Mouse (Mus musculus) liver, postnatal 0 days (tissue): ENCODE data around the gene Brms1l. TPM values are rescaled to one million over a fixed set of nuclear protein-coding genes. Genes with fewer than 3 reads are reported as not detected.

Experiments
- ATAC-seq: fragments of 200-750 bp; cut with Nextera tagmentation; 2 replicates; pipeline ENCODE4 v1.8.0; 2017; ENCODE audit warnings: mild to moderate bottlenecking, moderate library complexity
- DNase-seq: peaks from one replicate; pipeline ENCODE4 v3.0.0-alpha.2; 2016
- H3K27ac ChIP-seq: fragments of 300-500 bp; sonication (generic); 2 replicates; pipeline ENCODE4 v1.5.1; 2014; ENCODE audit warnings: antibody characterized with exemption, moderate library complexity, mild to moderate bottlenecking, low read depth
- H3K27me3 ChIP-seq: fragments of 300-500 bp; sonication (generic); 2 replicates; pipeline ENCODE4 v1.6.1; 2014; ENCODE audit warnings: low read length, control low read depth, mixed read lengths; ENCODE audit not compliant: insufficient read depth
- H3K36me3 ChIP-seq: fragments of 300-500 bp; sonication (generic); replicated peaks from 2 replicates; pipeline ENCODE4 v1.6.1; 2014; ENCODE audit warnings: mild to moderate bottlenecking, control low read depth, low read length, moderate library complexity, mixed read lengths; ENCODE audit not compliant: insufficient read depth
- H3K4me1 ChIP-seq: fragments of 300-500 bp; sonication (generic); 2 replicates; pipeline ENCODE4 v1.6.1; 2014; ENCODE audit warnings: antibody characterized with exemption, mild to moderate bottlenecking, control low read depth; ENCODE audit not compliant: insufficient read depth
- H3K4me2 ChIP-seq: fragments of 300-500 bp; sonication (generic); 2 replicates; pipeline ENCODE4 v1.6.1; 2014; ENCODE audit warnings: low read depth, mild to moderate bottlenecking, low read length, moderate library complexity, mixed read lengths
- H3K4me3 ChIP-seq: fragments of 300-500 bp; sonication (generic); 2 replicates; pipeline ENCODE4 v1.5.1; 2014; ENCODE audit warnings: low read depth, low read length
- H3K9ac ChIP-seq: fragments of 300-500 bp; sonication (generic); replicated peaks from 2 replicates; pipeline ENCODE4 v1.6.1; 2014; ENCODE audit warnings: mild to moderate bottlenecking, moderate library complexity
- H3K9me3 ChIP-seq: fragments of 300-500 bp; sonication (generic); 2 replicates; pipeline ENCODE4 v1.6.1; 2016; ENCODE audit warnings: mild to moderate bottlenecking, control low read depth, low read length, mixed read lengths
- CTCF ChIP-seq: sonication (generic); IDR thresholded peaks from 2 replicates; pipeline ENCODE4 v1.5.1; 2016; ENCODE audit warnings: antibody characterized with exemption, low read depth
- EP300 ChIP-seq: IDR thresholded peaks from 2 replicates; pipeline ENCODE4 v1.6.1; 2016; ENCODE audit warnings: antibody characterized with exemption, low read depth, mild to moderate bottlenecking
- WGBS: fragments of 180-500 bp; shearing (Covaris S2); extraction: QIAGEN DNeasy Blood & Tissue Kit; methylation state at CpG from one replicate; pipeline ENCODE4 v1.1.7; 2014; ENCODE audit not compliant: insufficient replicate concordance; 5-methylcytosine and 5-hydroxymethylcytosine counted together
- microRNA-seq: library from miRNA; unstranded; fragments of <30 nt; microRNA quantifications from one replicate; pipeline ENCODE4, GENCODE M21; 2016
- polyA plus RNA-seq: library from polyadenylated mRNA; unstranded; fragments of >200 nt; fragmentation: Nextera tagmentation; extraction: Ambion mirVana; gene quantifications from 2 replicates; pipeline ENCODE4 v1.2.1, GENCODE M21; 2015

Gene Brms1l
- polyA plus RNA-seq, 1 experiment from 2014 or later, result 6.9 TPM

- 77% methylated on average over 8 of the region's 8 CpGs for WGBS
- ATAC-seq, result no peak
These were observed 80.1 kb downstream of the Brms1l start for GRCm38 (mm10) chr12:55916250-55916649.

GRCm38 (mm10) chr12:55917020-55917419, 80.9 kb downstream of the Brms1l start:
- Histone ChIP-seq H3K9me3 (no peaks in the 10 kb centered on the region), H3K27me3 (no peaks in the 10 kb centered on the region), H3K9ac (no peak overlapping the region)

More at GRCm38 (mm10) chr12:55916250-55916649, 80.1 kb downstream of the Brms1l start:
- TF ChIP-seq EP300, result no peak
- no peak for TF ChIP-seq CTCF
- Histone ChIP-seq H3K4me2 (no peak overlapping the region), H3K9me3 (no peaks in the 10 kb centered on the region), H3K27me3 (no peaks in the 10 kb centered on the region), H3K36me3 (no peaks in the 10 kb centered on the region), H3K9ac (no peak overlapping the region), H3K4me1 (no peaks in the 10 kb centered on the region), H3K4me3 (no peak overlapping the region), H3K27ac (no peak overlapping the region)
- no peak for DNase-seq

More at GRCm38 (mm10) chr12:55917020-55917419, 80.9 kb downstream of the Brms1l start:
- Histone ChIP-seq H3K27ac (no peak overlapping the region), H3K4me1 (no peaks in the 10 kb centered on the region), H3K4me2 (no peak overlapping the region), H3K4me3 (no peak overlapping the region), H3K36me3 (no peaks in the 10 kb centered on the region)
- TF ChIP-seq CTCF (no peak), EP300 (no peak)
- WGBS, result 89% methylated on average over 19 of the region's 19 CpGs
- DNase-seq (no peak), ATAC-seq (no peak)

Small RNA genes within 50 kb of the gene (microRNA-seq; reads per million reads assigned to microRNA genes)
- 1.2 reads per million for gene Gm23394

Other genes with a start within 250 kb of the Brms1l start
- 0.05 TPM in 1 of 2 replicates, not detected in the other for gene Insm2, start 236.9 kb upstream of the Brms1l start, polyA plus RNA-seq
- gene Ralgapa1, start 15.2 kb upstream of the Brms1l start, polyA plus RNA-seq, result 2.3 and 2.8 TPM in 2 replicates